Mouse (Mus musculus) lung, postnatal 10 days (tissue): ENCODE measurements around the gene Selenof.
"Not testable (repeated sequence)": the region's sequence is repeated elsewhere in the genome, so short reads cannot be mapped to it uniquely, and the experiment has no call there.

Experiments used
- DNase-seq: peaks from one replicate; pipeline ENCODE4 v3.0.0; 2021

Selenof gene

GRCm38 (mm10) chr3:144604205-144604604, 34.1 kb downstream of the Selenof start:
- DNase-seq, result no peak

GRCm38 (mm10) chr3:144605811-144606210, 35.7 kb downstream of the Selenof start:
- DNase-seq, result not testable (repeated sequence)

GRCm38 (mm10) chr3:144606449-144606848, 36.3 kb downstream of the Selenof start:
- DNase-seq, result no peak

GRCm38 (mm10) chr3:144608090-144608489, 38.0 kb downstream of the Selenof start:
- no peak for DNase-seq

- no peak for DNase-seq
Measured at GRCm38 (mm10) chr3:144610759-144611158, 40.7 kb downstream of the Selenof start.

- peak; percentile 64 for DNase-seq
Measured at GRCm38 (mm10) chr3:144611626-144612271, 41.6 kb downstream of the Selenof start.

GRCm38 (mm10) chr3:144612382-144612781, 42.3 kb downstream of the Selenof start:
- DNase-seq, result no peak

- DNase-seq, result no peak
Measured at GRCm38 (mm10) chr3:144614277-144614676, 44.2 kb downstream of the Selenof start.

- DNase-seq, result no peak
Measured at GRCm38 (mm10) chr3:144614698-144615097, 44.6 kb downstream of the Selenof start.

GRCm38 (mm10) chr3:144615459-144615858, 45.4 kb downstream of the Selenof start:
- DNase-seq, result peak; percentile 25

- peak; percentile 92 for DNase-seq
Measured at GRCm38 (mm10) chr3:144616654-144617425, 46.7 kb downstream of the Selenof start.

GRCm38 (mm10) chr3:144617633-144618180, 47.6 kb downstream of the Selenof start:
- peak; percentile 52 for DNase-seq

- DNase-seq, result peak; percentile 54
Measured at GRCm38 (mm10) chr3:144622930-144623612, 53.0 kb downstream of the Selenof start.

GRCm38 (mm10) chr3:144625691-144626090, 55.6 kb downstream of the Selenof start:
- peak; percentile 64 for DNase-seq

- no peak for DNase-seq
Measured at GRCm38 (mm10) chr3:144628005-144628914, 58.2 kb downstream of the Selenof start.

GRCm38 (mm10) chr3:144628915-144629230, 58.8 kb downstream of the Selenof start:
- no peak for DNase-seq

GRCm38 (mm10) chr3:144635236-144635635, 65.1 kb downstream of the Selenof start:
- no peak for DNase-seq

GRCm38 (mm10) chr3:144638110-144638509, 68.0 kb downstream of the Selenof start:
- DNase-seq, result no peak

GRCm38 (mm10) chr3:144639387-144639786, 69.3 kb downstream of the Selenof start:
- no peak for DNase-seq

GRCm38 (mm10) chr3:144640033-144640432, 69.9 kb downstream of the Selenof start:
- DNase-seq, result no peak

- no peak for DNase-seq
Measured at GRCm38 (mm10) chr3:144642141-144642540, 72.0 kb downstream of the Selenof start.

- DNase-seq, result peak; percentile 89
Measured at GRCm38 (mm10) chr3:144643301-144643871, 73.3 kb downstream of the Selenof start.
